Mouse (Mus musculus): Measurements from ENCODE around the gene Rb1. TPM values are rescaled to one million over a fixed set of nuclear protein-coding genes. Genes with fewer than 3 reads are reported as not detected.
A peak's percentile ranks its signal among the peaks of the same experiment; 100 is the strongest.

The Rb1 gene
- polyA plus RNA-seq, 1 experiment from 2014 or later, result 17.7 TPM

DNA sequence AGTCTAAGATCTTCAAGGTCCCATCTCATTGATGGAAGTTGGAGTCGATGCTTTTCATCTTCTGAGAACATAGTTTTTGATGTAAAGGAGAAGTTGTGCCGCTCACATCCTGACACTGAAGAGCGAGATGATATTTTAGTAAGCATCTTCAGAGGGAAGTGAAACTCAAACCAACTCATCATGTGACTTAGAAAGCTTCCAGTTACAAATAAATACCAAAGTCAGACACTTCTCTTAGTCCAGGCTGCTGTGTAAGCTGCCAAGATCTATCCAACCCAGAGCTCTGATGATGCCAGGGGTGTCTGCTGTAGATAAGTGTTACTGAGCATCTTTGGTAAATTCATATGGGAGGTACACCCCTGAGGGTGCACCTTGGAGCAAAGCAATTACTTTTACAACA is 8.3 kb upstream of the Rb1 start:
- Histone ChIP-seq H3K4me3 (ENCODE audit: control insufficient read depth in 1 of 2, insufficient read depth in 1 of 2, low read depth in 1 of 2, low read length in 2 of 2) (no peak overlapping the region), H3K36me3 (ENCODE audit: control insufficient read depth, insufficient read depth, low read length) (no peaks in the 10 kb centered on the region), H3K9ac (ENCODE audit: low read length) (no peak overlapping the region), H3K9me3 (ENCODE audit: control insufficient read depth, low read length) (no peaks in the 10 kb centered on the region), H3K27me3 (ENCODE audit: control insufficient read depth, insufficient read depth, low read length) (no peaks in the 10 kb centered on the region), H3K4me1 (ENCODE audit: control insufficient read depth in 2 of 2, insufficient read depth in 2 of 2, low read length in 2 of 2) (no peaks in the 10 kb centered on the region), H3K4me2 (ENCODE audit: low read length) (no peak overlapping the region), H3K27ac (replicated peaks in 1 of 2; ENCODE audit: control insufficient read depth in 1 of 2, insufficient read depth in 1 of 2, low read depth in 2 of 2, low read length in 2 of 2) (no peak overlapping the region)
- WGBS, result 83% methylated on average over 3 of the region's 3 CpGs
- ATAC-seq (ENCODE audit: insufficient number of reproducible peaks, insufficient read depth, low FRiP score, low read depth), result no peak

DNA sequence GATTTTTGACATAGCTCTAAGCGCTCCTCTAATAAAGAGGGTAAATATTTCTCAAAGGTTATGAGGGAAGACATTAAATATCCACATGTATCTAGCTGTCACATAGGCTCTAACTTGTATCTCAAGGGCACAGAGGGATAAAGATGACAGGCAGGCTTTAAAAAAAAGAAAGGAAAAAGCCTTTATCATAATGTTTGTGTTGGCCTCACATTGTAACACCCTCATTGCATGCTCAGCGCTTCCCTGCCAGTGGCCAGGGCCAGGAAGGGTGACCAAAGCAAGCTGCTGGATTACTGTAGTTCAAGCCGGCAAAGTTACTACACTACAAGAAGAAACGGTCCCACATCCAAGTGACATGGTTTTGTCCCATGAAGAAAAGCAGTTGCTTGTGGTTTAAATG is 5.8 kb upstream of the Rb1 start:
- H3K4me3 ChIP-seq (ENCODE audit: control insufficient read depth in 1 of 2, insufficient read depth in 1 of 2, low read depth in 1 of 2, low read length in 2 of 2), result no peak overlapping the region
- H3K4me2 ChIP-seq (ENCODE audit: low read length), result no peak overlapping the region
- no peaks in the 10 kb centered on the region for H3K27me3 ChIP-seq (ENCODE audit: control insufficient read depth, insufficient read depth, low read length)
- no peaks in the 10 kb centered on the region for H3K9me3 ChIP-seq (ENCODE audit: control insufficient read depth, low read length)
- H3K4me1 ChIP-seq (ENCODE audit: control insufficient read depth in 2 of 2, insufficient read depth in 2 of 2, low read length in 2 of 2), result peaks cover 3 to 8% of the 10 kb centered on the region in 2 experiments; a peak in 1 of 4 replicates
- H3K36me3 ChIP-seq (ENCODE audit: control insufficient read depth, insufficient read depth, low read length), result no peaks in the 10 kb centered on the region
- ATAC-seq (ENCODE audit: insufficient number of reproducible peaks, insufficient read depth, low FRiP score, low read depth), result no peak
- no peak overlapping the region for H3K27ac ChIP-seq (replicated peaks in 1 of 2; ENCODE audit: control insufficient read depth in 1 of 2, insufficient read depth in 1 of 2, low read depth in 2 of 2, low read length in 2 of 2)
- WGBS, result 65% methylated on average over 4 of the region's 4 CpGs
- H3K9ac ChIP-seq (ENCODE audit: low read length), result no peak overlapping the region

- Histone ChIP-seq H3K9ac (ENCODE audit: low read length) (no peak overlapping the region), H3K27me3 (ENCODE audit: control insufficient read depth, insufficient read depth, low read length) (no peaks in the 10 kb centered on the region), H3K27ac (replicated peaks in 1 of 2; ENCODE audit: control insufficient read depth in 1 of 2, insufficient read depth in 1 of 2, low read depth in 2 of 2, low read length in 2 of 2) (no peak overlapping the region), H3K9me3 (ENCODE audit: control insufficient read depth, low read length) (no peaks in the 10 kb centered on the region), H3K36me3 (ENCODE audit: control insufficient read depth, insufficient read depth, low read length) (no peaks in the 10 kb centered on the region), H3K4me2 (ENCODE audit: low read length) (no peak overlapping the region), H3K4me3 (ENCODE audit: control insufficient read depth in 1 of 2, insufficient read depth in 1 of 2, low read depth in 1 of 2, low read length in 2 of 2) (no peak overlapping the region), H3K4me1 (ENCODE audit: control insufficient read depth in 2 of 2, insufficient read depth in 2 of 2, low read length in 2 of 2) (peaks cover 3 to 9% of the 10 kb centered on the region in 2 experiments; a peak in 1 of 4 replicates)
- no peak for ATAC-seq (ENCODE audit: insufficient number of reproducible peaks, insufficient read depth, low FRiP score, low read depth)
- WGBS, result 77% methylated on average over 2 of the region's 2 CpGs
These were observed 4.2 kb upstream of the Rb1 start for GRCm38 (mm10) chr14:73329871-73330270.

GRCm38 (mm10) chr14:73326511-73326910 is 889 bp upstream of the Rb1 start:
- H3K27me3 ChIP-seq (ENCODE audit: control insufficient read depth, insufficient read depth, low read length), result no peaks in the 10 kb centered on the region
- peak overlapping the region; percentile 54 to 91 for H3K27ac ChIP-seq (replicated peaks in 1 of 2; ENCODE audit: control insufficient read depth in 1 of 2, insufficient read depth in 1 of 2, low read depth in 2 of 2, low read length in 2 of 2)
- 11% methylated on average over 8 of the region's 8 CpGs for WGBS
- H3K9ac ChIP-seq (ENCODE audit: low read length), result peak overlapping the region; percentile 87
- H3K9me3 ChIP-seq (ENCODE audit: control insufficient read depth, low read length), result no peaks in the 10 kb centered on the region
- H3K4me3 ChIP-seq (ENCODE audit: control insufficient read depth in 1 of 2, insufficient read depth in 1 of 2, low read depth in 1 of 2, low read length in 2 of 2), result peak overlapping the region; percentile 97 to 100
- peaks cover 3 to 13% of the 10 kb centered on the region in 2 experiments; a peak in 1 of 4 replicates for H3K4me1 ChIP-seq (ENCODE audit: control insufficient read depth in 2 of 2, insufficient read depth in 2 of 2, low read length in 2 of 2)
- no peaks in the 10 kb centered on the region for H3K36me3 ChIP-seq (ENCODE audit: control insufficient read depth, insufficient read depth, low read length)
- no peak for ATAC-seq (ENCODE audit: insufficient number of reproducible peaks, insufficient read depth, low FRiP score, low read depth)
- peak overlapping the region; percentile 74 for H3K4me2 ChIP-seq (ENCODE audit: low read length)

DNA sequence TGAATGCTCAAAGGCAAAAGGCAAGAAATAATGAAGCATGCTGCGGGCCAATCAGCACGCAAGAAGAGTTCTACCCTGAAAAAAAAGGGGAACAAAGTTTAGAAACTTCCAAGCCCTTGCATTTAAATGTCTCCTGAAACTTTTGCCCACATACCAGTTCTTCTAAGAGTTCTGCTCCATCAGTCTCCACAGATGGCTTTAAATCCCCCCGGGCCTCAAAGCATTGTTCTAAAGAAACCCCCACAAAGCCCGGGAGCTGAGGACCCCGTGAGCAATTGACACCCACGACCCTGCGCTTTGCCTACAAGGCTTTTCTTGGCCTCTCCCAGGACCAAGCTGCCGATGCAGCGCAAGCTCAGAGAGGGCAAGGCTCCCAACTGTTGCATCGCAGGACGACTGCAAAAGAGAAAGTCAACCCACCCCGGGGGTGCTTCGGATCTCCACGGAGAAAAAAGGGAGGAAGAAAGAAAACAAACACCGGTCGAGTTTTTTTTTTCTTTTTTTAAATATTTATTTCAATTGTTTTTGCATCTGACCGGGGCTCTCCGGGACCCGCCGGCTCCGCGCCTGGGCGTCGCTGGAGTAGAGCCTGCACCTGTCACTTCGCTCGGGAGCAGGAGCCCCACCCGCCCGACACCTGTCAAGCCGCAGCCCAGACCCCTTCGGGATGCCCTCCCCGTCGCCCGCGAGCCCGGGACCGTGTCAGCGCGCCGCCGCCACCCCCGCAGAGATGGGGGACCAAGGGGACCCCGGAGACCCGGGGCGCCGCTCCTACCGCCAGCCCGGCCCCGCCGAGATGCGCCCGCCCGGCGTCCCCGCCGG is 777 bp downstream of the Rb1 start:
- Histone ChIP-seq H3K4me2 (ENCODE audit: low read length) (peak overlapping the region; percentile 74), H3K9ac (ENCODE audit: low read length) (peak overlapping the region; percentile 87), H3K4me3 (ENCODE audit: control insufficient read depth in 1 of 2, insufficient read depth in 1 of 2, low read depth in 1 of 2, low read length in 2 of 2) (peak overlapping the region; percentile 97 to 100), H3K27ac (replicated peaks in 1 of 2; ENCODE audit: control insufficient read depth in 1 of 2, insufficient read depth in 1 of 2, low read depth in 2 of 2, low read length in 2 of 2) (peak overlapping the region; percentile 72 to 91), H3K9me3 (ENCODE audit: control insufficient read depth, low read length) (no peaks in the 10 kb centered on the region), H3K27me3 (ENCODE audit: control insufficient read depth, insufficient read depth, low read length) (no peaks in the 10 kb centered on the region), H3K4me1 (ENCODE audit: control insufficient read depth in 2 of 2, insufficient read depth in 2 of 2, low read length in 2 of 2) (peaks cover 3 to 13% of the 10 kb centered on the region in 2 experiments; a peak in 1 of 4 replicates), H3K36me3 (ENCODE audit: control insufficient read depth, insufficient read depth, low read length) (0 out of 2 replicates have a peak, but pooled peaks cover 4% of the 10 kb centered on the region)
- 2% methylated on average over 54 of the region's 55 CpGs for WGBS
- ATAC-seq (ENCODE audit: insufficient number of reproducible peaks, insufficient read depth, low FRiP score, low read depth), result peak; percentile 50

- no peak for ATAC-seq (ENCODE audit: insufficient number of reproducible peaks, insufficient read depth, low FRiP score, low read depth)
- Histone ChIP-seq H3K4me2 (ENCODE audit: low read length) (0 out of 2 replicates have a peak overlapping the region, but pooled peaks have one; percentile 74), H3K9ac (ENCODE audit: low read length) (no peak overlapping the region), H3K27me3 (ENCODE audit: control insufficient read depth, insufficient read depth, low read length) (no peaks in the 10 kb centered on the region), H3K27ac (replicated peaks in 1 of 2; ENCODE audit: control insufficient read depth in 1 of 2, insufficient read depth in 1 of 2, low read depth in 2 of 2, low read length in 2 of 2) (no peak overlapping the region), H3K9me3 (ENCODE audit: control insufficient read depth, low read length) (no peaks in the 10 kb centered on the region), H3K36me3 (ENCODE audit: control insufficient read depth, insufficient read depth, low read length) (0 out of 2 replicates have a peak, but pooled peaks cover 4% of the 10 kb centered on the region), H3K4me3 (ENCODE audit: control insufficient read depth in 1 of 2, insufficient read depth in 1 of 2, low read depth in 1 of 2, low read length in 2 of 2) (no peak overlapping the region; a peak in 1 of 4 replicates), H3K4me1 (ENCODE audit: control insufficient read depth in 2 of 2, insufficient read depth in 2 of 2, low read length in 2 of 2) (peaks cover 3 to 13% of the 10 kb centered on the region in 2 experiments; a peak in 1 of 4 replicates)
- WGBS, result 88% methylated on average over 2 of the region's 2 CpGs
These were observed 1.7 kb downstream of the Rb1 start for GRCm38 (mm10) chr14:73323965-73324364.

- no peak for ATAC-seq (ENCODE audit: insufficient number of reproducible peaks, insufficient read depth, low FRiP score, low read depth)
- Histone ChIP-seq H3K9ac (ENCODE audit: low read length) (no peak overlapping the region), H3K27ac (replicated peaks in 1 of 2; ENCODE audit: control insufficient read depth in 1 of 2, insufficient read depth in 1 of 2, low read depth in 2 of 2, low read length in 2 of 2) (no peak overlapping the region), H3K4me3 (ENCODE audit: control insufficient read depth in 1 of 2, insufficient read depth in 1 of 2, low read depth in 1 of 2, low read length in 2 of 2) (no peak overlapping the region), H3K36me3 (ENCODE audit: control insufficient read depth, insufficient read depth, low read length) (peaks cover 4% of the 10 kb centered on the region; the same call in 1 of the 2 replicates), H3K4me1 (ENCODE audit: control insufficient read depth in 2 of 2, insufficient read depth in 2 of 2, low read length in 2 of 2) (peaks cover 2 to 13% of the 10 kb centered on the region in 2 experiments; a peak in 1 of 4 replicates), H3K9me3 (ENCODE audit: control insufficient read depth, low read length) (no peaks in the 10 kb centered on the region), H3K27me3 (ENCODE audit: control insufficient read depth, insufficient read depth, low read length) (no peaks in the 10 kb centered on the region), H3K4me2 (ENCODE audit: low read length) (no peak overlapping the region)
- WGBS, result 80% methylated on average over 3 of the region's 3 CpGs
These were observed 3.5 kb downstream of the Rb1 start for GRCm38 (mm10) chr14:73322142-73322541.
